Mouse (Mus musculus) C2C12 (cell line): ENCODE data around the gene 4930518I15Rik. TPM values are rescaled to one million over a fixed set of nuclear protein-coding genes. Genes with fewer than 3 reads are reported as not detected.

ENCODE experiments used
- H3K27me3 ChIP-seq: one replicate; pipeline ENCODE4 v1.6.1; 2011; ENCODE audit not compliant: control insufficient read depth, insufficient read depth, insufficient read length
- H3K36me3 ChIP-seq: one replicate; pipeline ENCODE4 v1.6.1; 2011; ENCODE audit not compliant: control insufficient read depth, insufficient read depth
- H3K4me3 ChIP-seq: one replicate; pipeline ENCODE4 v1.5.1; 2011; ENCODE audit warnings: mild to moderate bottlenecking, control low read depth; ENCODE audit not compliant: poor library complexity, insufficient read depth, severe bottlenecking
- H3K79me2 ChIP-seq: one replicate; pipeline ENCODE4 v1.6.1; 2011; ENCODE audit not compliant: control insufficient read depth, insufficient read depth
- H3K79me3 ChIP-seq: one replicate; pipeline ENCODE4 v1.6.1; 2011; ENCODE audit warnings: low read depth, control low read depth
- H3ac ChIP-seq: one replicate; pipeline ENCODE3; 2011; ENCODE audit warnings: low read depth; ENCODE audit not compliant: control insufficient read depth, insufficient read length
- CEBPB ChIP-seq: IDR thresholded peaks from one replicate; pipeline ENCODE4 v1.6.1; 2011; ENCODE audit warnings: low read depth, mild to moderate bottlenecking, control low read depth, moderate library complexity
- CTCF ChIP-seq: IDR thresholded peaks from one replicate; pipeline ENCODE4 v1.5.1; 2011; ENCODE audit not compliant: control insufficient read depth, insufficient read depth, insufficient read length
- FOSL1 ChIP-seq: IDR thresholded peaks from one replicate; pipeline ENCODE4 v1.8.0; 2011; ENCODE audit warnings: mild to moderate bottlenecking, low read length; ENCODE audit not compliant: poor library complexity, insufficient read depth, severe bottlenecking
- MAX ChIP-seq: IDR thresholded peaks from one replicate; pipeline ENCODE4 v1.6.1; 2011; ENCODE audit warnings: mild to moderate bottlenecking, control low read depth
- MYOD1 ChIP-seq: IDR thresholded peaks from one replicate; pipeline ENCODE4 v1.6.1; 2011; ENCODE audit warnings: low read depth; ENCODE audit not compliant: control insufficient read depth, insufficient read length
- MYOG ChIP-seq: IDR thresholded peaks from one replicate; pipeline ENCODE4 v1.6.1; 2011; ENCODE audit not compliant: control insufficient read depth, insufficient read length; ENCODE audit errors: extremely low read depth
- USF1 ChIP-seq: IDR thresholded peaks from one replicate; pipeline ENCODE4 v1.6.1; 2011; ENCODE audit warnings: low read depth, mild to moderate bottlenecking, control low read depth, moderate library complexity
- polyA plus RNA-seq: library from polyadenylated mRNA; unstranded; fragments of >200 nt; fragmentation: generic; extraction: Trizol; gene quantifications from one replicate; pipeline ENCODE4 v1.2.1, GENCODE M21; 2012; ENCODE audit warnings: missing spikeins

The 4930518I15Rik gene
- polyA plus RNA-seq, 1 experiment = 0.27 TPM

DNA sequence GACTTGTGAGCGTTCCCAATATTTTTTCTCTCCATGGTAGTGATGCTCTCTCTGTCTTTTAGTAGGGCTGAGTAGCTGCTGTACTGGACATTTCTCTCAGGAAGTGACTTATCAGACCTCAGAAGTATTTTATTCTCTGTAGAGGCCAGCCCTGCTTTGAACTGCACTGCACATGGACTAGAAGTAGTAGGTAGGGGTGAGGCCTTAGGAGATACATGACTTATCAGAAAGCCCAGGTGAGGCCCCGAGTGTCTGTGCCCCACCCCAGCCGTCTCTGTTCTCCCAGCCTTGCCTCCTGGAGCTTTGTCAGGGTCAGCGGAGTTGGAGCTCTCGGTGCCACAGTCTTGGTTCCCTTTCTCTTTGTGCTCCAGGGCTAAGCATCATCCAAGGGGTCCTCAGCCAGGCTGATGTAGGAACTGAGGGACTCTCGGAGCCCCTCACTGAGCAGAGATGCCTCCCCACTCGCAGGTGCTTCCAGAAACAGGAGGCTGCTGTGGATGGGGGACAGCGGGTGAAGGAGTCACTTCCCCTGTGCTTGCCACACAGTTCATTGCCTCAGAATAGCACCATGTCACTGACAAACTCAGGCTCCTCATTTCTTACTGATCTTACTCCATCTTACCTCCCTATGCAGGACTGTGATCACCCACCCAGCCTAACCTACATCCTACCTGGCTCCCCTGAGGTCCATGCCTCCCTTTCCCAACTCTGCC lies 16.5 kb upstream of the 4930518I15Rik start:
- no peak for TF ChIP-seq MAX
- no peak for TF ChIP-seq CTCF
- no peak for TF ChIP-seq USF1
- no peak for TF ChIP-seq FOSL1
- TF ChIP-seq MYOG = no peak
- no peak for TF ChIP-seq CEBPB
- TF ChIP-seq MYOD1 = no peak

DNA sequence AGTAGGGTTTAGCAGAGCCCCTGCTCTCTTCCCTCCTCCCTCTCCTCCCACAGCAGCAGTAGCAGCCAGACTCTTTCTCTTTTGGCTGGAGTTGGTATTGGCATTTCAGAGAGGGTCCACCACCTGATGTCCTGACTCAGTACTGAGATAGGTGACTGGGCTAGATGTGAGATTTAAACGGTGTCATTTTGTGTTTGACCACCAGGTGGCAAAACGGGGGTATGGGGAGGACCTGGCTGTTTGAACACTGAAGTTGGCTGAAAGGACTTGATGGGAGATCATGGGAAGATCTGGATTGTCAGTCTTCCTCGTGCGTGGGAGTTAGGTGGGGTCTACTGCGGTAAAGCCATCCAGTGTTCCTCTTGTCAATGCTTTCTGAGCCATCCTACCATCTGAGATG lies 15.9 kb upstream of the 4930518I15Rik start:
- Histone ChIP-seq H3K36me3 (peaks cover 55% of the 10 kb centered on the region), H3ac (no peak overlapping the region), H3K79me3 (peaks cover 16% of the 10 kb centered on the region), H3K4me3 (no peak overlapping the region), H3K79me2 (peaks cover 37% of the 10 kb centered on the region), H3K27me3 (no peaks in the 10 kb centered on the region)
- TF ChIP-seq CTCF = no peak
- no peak for TF ChIP-seq USF1
- no peak for TF ChIP-seq MAX
- TF ChIP-seq MYOG = no peak
- TF ChIP-seq FOSL1 = no peak
- no peak for TF ChIP-seq MYOD1
- no peak for TF ChIP-seq CEBPB

More for the DNA sequence above, 16.5 kb upstream of the 4930518I15Rik start:
- Histone ChIP-seq H3K79me2 (peaks cover 31% of the 10 kb centered on the region), H3K27me3 (no peaks in the 10 kb centered on the region), H3K4me3 (no peak overlapping the region), H3ac (no peak overlapping the region), H3K79me3 (peaks cover 11% of the 10 kb centered on the region), H3K36me3 (peaks cover 49% of the 10 kb centered on the region)

DNA sequence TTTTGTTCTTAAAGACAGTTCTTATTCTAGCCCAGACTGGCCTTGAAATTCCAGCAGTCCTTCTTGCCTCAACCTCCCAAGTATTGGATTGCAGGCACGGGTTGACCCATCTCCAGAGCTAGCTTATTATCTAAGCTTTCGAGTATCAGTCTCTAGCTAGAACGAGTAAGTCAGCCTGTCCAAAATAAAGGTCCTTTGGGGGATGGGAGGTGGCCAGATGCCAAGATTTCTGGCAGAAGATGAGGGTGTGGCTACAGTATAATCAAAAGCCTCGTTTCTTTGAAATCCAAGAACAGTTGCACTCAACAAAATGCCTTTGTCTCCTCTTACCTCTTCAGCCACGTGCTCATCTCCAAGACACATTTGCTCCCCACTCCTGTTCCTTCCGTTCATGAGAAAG lies 12.8 kb upstream of the 4930518I15Rik start:
- peaks cover 33% of the 10 kb centered on the region for H3K79me3 ChIP-seq
- H3K27me3 ChIP-seq = no peaks in the 10 kb centered on the region
- H3K79me2 ChIP-seq = peaks cover 68% of the 10 kb centered on the region
- TF ChIP-seq MAX = no peak
- TF ChIP-seq USF1 = no peak
- TF ChIP-seq CTCF = no peak
- TF ChIP-seq FOSL1 = no peak
- TF ChIP-seq MYOD1 = no peak
- no peak for TF ChIP-seq MYOG
- no peak for TF ChIP-seq CEBPB
- no peak overlapping the region for H3K4me3 ChIP-seq
- peaks cover 83% of the 10 kb centered on the region for H3K36me3 ChIP-seq
- H3ac ChIP-seq = no peak overlapping the region

DNA sequence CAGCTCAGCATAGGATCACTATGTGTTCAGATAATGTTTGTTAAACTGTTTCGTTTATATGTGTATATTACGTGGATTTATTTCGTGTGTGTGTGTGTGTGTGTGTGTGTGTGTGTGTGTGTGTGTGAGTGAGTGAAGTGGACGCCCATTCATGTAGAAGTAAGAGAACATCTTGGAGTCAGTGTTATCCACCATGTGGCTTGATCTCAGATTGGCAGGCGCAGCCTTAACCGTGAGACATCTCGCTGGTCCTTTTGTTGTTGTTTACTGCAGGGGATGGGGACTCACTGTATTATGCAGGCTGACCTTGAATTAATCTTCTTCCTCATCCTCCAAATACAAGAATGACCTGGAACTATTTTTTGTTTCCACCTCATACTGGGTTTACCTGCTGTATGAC lies 11.8 kb upstream of the 4930518I15Rik start:
- no peak overlapping the region for H3K4me3 ChIP-seq
- no peaks in the 10 kb centered on the region for H3K27me3 ChIP-seq
- peaks cover 89% of the 10 kb centered on the region for H3K36me3 ChIP-seq
- peaks cover 36% of the 10 kb centered on the region for H3K79me3 ChIP-seq
- H3K79me2 ChIP-seq = peaks cover 78% of the 10 kb centered on the region
- no peak overlapping the region for H3ac ChIP-seq
- TF ChIP-seq FOSL1 (no peak), MYOG (no peak), CEBPB (no peak), MAX (no peak), MYOD1 (no peak), USF1 (no peak), CTCF (no peak)

DNA sequence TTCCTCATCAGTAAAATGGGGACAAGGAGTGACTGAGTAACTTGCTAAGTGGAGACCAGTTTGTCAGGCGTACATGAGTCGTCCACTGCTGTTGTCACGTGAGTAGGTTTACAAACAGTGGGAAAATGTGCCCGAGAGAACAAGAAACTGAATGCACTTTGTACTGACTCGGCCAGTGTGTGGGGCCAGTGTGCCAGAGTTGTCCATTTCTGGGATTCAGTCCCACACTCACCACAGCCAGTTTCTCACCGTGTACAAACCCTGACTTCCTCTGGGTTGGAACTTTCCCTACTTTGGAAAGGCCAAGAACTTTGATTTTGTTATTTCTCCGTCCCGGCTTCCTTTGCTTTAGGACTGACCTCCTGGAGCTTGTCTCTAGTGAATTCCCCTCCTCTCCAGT lies 11.2 kb upstream of the 4930518I15Rik start:
- Histone ChIP-seq H3ac (no peak overlapping the region), H3K36me3 (peaks cover 83% of the 10 kb centered on the region), H3K79me3 (peaks cover 42% of the 10 kb centered on the region), H3K27me3 (no peaks in the 10 kb centered on the region), H3K4me3 (no peak overlapping the region), H3K79me2 (peaks cover 83% of the 10 kb centered on the region)
- TF ChIP-seq MAX = no peak
- no peak for TF ChIP-seq MYOG
- TF ChIP-seq FOSL1 = no peak
- TF ChIP-seq CEBPB = no peak
- no peak for TF ChIP-seq CTCF
- TF ChIP-seq USF1 = no peak
- no peak for TF ChIP-seq MYOD1

DNA sequence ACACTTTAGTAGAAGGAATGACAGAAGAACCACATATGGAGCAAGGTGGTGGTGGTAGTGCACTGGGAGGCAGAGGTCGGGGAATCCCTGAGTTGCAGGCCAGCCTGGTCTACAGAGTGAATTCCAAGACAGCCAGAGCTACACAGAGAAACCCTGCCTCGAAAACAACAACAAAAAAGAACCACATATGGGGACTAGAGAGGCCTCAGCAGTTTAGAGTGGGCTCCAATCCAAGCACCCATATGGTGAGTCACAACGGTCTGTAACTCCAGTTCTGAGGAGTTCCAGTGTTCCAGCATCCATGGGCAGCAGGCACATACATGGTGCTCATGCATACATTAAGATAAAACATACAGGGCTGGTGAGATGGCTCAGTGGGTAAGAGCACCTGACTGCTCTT lies 6.7 kb upstream of the 4930518I15Rik start:
- Histone ChIP-seq H3K36me3 (peaks cover 44% of the 10 kb centered on the region), H3ac (no peak overlapping the region), H3K79me3 (peaks cover 56% of the 10 kb centered on the region), H3K4me3 (peak overlapping the region; percentile 93), H3K79me2 (peaks cover 98% of the 10 kb centered on the region), H3K27me3 (no peaks in the 10 kb centered on the region)
- TF ChIP-seq MYOG (no peak), MYOD1 (no peak), CEBPB (no peak), FOSL1 (no peak)
